Mouse (Mus musculus) gastrocnemius, postnatal 36 days (tissue): Measurements from ENCODE around the gene Gpr84. TPM values are rescaled to one million over a fixed set of nuclear protein-coding genes. Genes with fewer than 3 reads are reported as not detected.

Experiments
- DNase-seq, 2 experiments: peaks; one replicate each; pipeline ENCODE4 v3.0.0; 2022
- intact Hi-C: fragments of 180-260 bp; cut with DNase I; formaldehyde crosslinking; loops from one replicate; pipeline ENCODE4 v1.15.1; 2025
- total RNA-seq, 2 experiments: library from RNA; stranded (reverse); gene quantifications; 2 replicates each; pipeline ENCODE4 v1.2.3; 2021

Gpr84 gene
- total RNA-seq, 2 experiments from 2014 or later, result not detected

GRCm38 (mm10) chr15:103336996-103337667 lies 26.7 kb upstream of the Gpr84 start:
- intact Hi-C loops, result no loop called here
- DNase-seq, result no peak

GRCm38 (mm10) chr15:103335488-103336235 lies 25.2 kb upstream of the Gpr84 start:
- DNase-seq, result no peak

GRCm38 (mm10) chr15:103335040-103335439 lies 24.6 kb upstream of the Gpr84 start:
- DNase-seq, result no peak
- intact Hi-C loops, result no loop called here

More at GRCm38 (mm10) chr15:103335488-103336235, 25.2 kb upstream of the Gpr84 start:
- intact Hi-C loops, result no loop called here

- intact Hi-C loops, result no loop called here
- no peak for DNase-seq
These were observed 23.8 kb upstream of the Gpr84 start for GRCm38 (mm10) chr15:103334194-103334593.

- intact Hi-C loops, result no loop called here
- DNase-seq, result no peak
These were observed 23.3 kb upstream of the Gpr84 start for GRCm38 (mm10) chr15:103333738-103334137.

- DNase-seq, result no peak
- intact Hi-C loops, result no loop called here
These were observed 22.7 kb upstream of the Gpr84 start for GRCm38 (mm10) chr15:103333081-103333615.

GRCm38 (mm10) chr15:103323455-103324247 lies 13.2 kb upstream of the Gpr84 start:
- intact Hi-C loops, result no loop called here
- DNase-seq, result peak; percentile 84 to 89

- intact Hi-C loops, result no loop called here
- no peak for DNase-seq
These were observed 12.7 kb upstream of the Gpr84 start for GRCm38 (mm10) chr15:103323070-103323454.

GRCm38 (mm10) chr15:103322396-103322795 lies 12.0 kb upstream of the Gpr84 start:
- intact Hi-C loops, result no loop called here

GRCm38 (mm10) chr15:103321076-103321475 lies 10.7 kb upstream of the Gpr84 start:
- intact Hi-C loops, result no loop called here
- no peak for DNase-seq

More at GRCm38 (mm10) chr15:103322396-103322795, 12.0 kb upstream of the Gpr84 start:
- no peak for DNase-seq

GRCm38 (mm10) chr15:103318201-103318816 lies 7.9 kb upstream of the Gpr84 start:
- intact Hi-C loops, result no loop called here
- DNase-seq, result no peak

GRCm38 (mm10) chr15:103317731-103318130 lies 7.3 kb upstream of the Gpr84 start:
- intact Hi-C loops, result no loop called here
- DNase-seq, result no peak

- no peak for DNase-seq
- intact Hi-C loops, result no loop called here
These were observed 6.7 kb upstream of the Gpr84 start for GRCm38 (mm10) chr15:103317120-103317519.

- DNase-seq, result peak; percentile 81 to 83
- intact Hi-C loops, result no loop called here
These were observed 5.8 kb upstream of the Gpr84 start for GRCm38 (mm10) chr15:103315979-103316776.

- intact Hi-C loops, result no loop called here
- peak; percentile 78 to 79 for DNase-seq
These were observed 4.6 kb upstream of the Gpr84 start for GRCm38 (mm10) chr15:103315011-103315502.

GRCm38 (mm10) chr15:103314181-103314580 lies 3.8 kb upstream of the Gpr84 start:
- intact Hi-C loops, result no loop called here
- DNase-seq, result no peak

GRCm38 (mm10) chr15:103313495-103314095 lies 3.2 kb upstream of the Gpr84 start:
- no peak for DNase-seq
- intact Hi-C loops, result no loop called here

- intact Hi-C loops, result loop anchor here (2.0 to 5.0 kb wide), 2 partner anchors 58 to 102 kb away; no protein-coding TSS in a partner anchor
These were observed 1.4 kb downstream of the Gpr84 start for GRCm38 (mm10) chr15:103308876-103309580.

More at GRCm38 (mm10) chr15:103308876-103309580, 1.4 kb downstream of the Gpr84 start:
- DNase-seq, result no peak
